Mouse (Mus musculus): Measurements from ENCODE around the gene Elane.

GRCm38 (mm10) chr10:79916808-79917531, 30.9 kb downstream of the Elane start, which contains the start of gene Kiss1r:
- TF ChIP-seq EP300 (optimal IDR thresholded peaks at IDR 0.05) (no peak), CTCF (IDR thresholded peaks at IDR 0.05; ENCODE audit: low read depth) (no peak)
